Mouse (Mus musculus) frontal cortex, postnatal 10 days (tissue): ENCODE data around the gene Syf2.

ENCODE experiments used
- DNase-seq, 2 experiments: peaks; one replicate each; pipeline ENCODE4 v3.0.0; 2022; ENCODE audit warnings: low spot score in 2 of 2, mixed read lengths in 1 of 2

Gene Syf2

DNA sequence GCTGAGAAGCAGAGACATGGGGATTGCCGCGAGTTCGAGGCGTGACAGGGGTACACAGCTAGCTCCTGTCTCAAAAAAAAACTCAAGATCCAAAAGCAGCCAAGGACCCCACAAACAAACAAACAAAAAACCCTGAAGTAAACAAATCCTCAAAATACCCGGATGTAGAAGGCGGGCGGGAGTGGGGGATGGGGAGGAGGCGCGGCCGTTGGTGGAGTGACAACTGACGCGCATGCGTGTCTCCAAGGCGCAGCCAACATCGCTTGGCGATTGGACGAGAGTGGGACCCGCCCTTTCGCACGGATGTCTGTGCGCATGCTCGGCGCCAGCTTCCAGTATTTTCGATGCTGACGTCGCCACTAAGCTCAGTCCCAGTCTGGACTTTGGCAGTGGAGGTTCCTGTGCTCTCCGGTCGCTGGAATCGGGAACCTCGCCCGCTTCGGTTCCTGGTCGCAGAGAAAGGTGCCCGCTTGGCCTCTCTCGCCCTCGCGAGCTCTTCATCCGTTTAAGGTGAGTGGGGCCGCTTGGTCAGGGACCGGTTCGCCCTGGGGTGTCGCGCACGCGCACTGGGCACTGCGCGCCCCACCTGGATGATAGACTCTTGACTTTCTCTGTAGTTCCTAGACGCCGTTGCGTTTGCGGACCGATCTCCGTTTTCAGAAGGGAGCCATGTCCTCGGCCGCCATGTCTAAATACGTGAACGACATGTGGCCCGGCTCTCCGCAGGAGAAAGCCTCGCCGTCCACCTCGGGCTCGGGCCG lies 7.3 kb upstream of the Syf2 start, which contains the start of gene Rsrp1:
Gene Rsrp1, plus strand, starts transcription at position 335 of the 761 bp plus-strand sequence.
- DNase-seq, result peak; percentile 97 to 98

DNA sequence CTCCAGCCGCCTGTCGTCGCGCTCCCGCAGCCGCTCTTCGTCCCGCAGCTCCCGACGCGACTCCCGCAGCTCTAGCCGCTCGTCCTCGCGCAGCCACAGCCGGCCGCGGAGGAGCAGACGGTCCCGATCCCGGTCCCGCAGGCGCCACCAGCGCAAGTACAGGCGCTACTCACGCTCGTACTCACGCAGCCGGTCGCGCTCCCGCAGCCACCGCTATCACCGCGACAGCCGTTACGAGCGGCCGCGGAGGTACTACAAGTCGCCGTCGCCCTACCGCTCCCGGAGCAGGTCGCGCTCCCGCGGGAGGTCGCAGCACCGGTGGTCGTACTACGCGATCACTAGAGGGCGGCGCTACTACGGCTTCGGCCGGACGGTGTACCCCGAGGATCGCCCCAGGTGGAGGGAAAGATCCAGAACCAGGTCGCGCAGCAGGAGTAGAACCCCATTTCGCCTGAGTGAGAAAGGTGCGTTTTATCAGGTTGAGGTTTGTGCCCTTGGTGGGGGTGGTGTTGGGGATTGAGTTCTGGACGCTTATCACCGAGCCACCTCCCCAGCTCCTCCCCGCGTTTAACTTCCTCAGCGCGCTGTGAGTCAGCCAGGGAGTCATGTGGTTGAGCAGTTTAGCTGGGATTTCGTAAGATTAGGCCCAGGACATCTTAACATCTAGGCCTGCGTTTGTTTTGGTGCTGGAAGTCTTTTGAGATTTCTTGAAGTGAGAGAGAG lies 6.5 kb upstream of the Syf2 start:
- peak in 1 of 2 experiments; percentile 48 for DNase-seq

DNA sequence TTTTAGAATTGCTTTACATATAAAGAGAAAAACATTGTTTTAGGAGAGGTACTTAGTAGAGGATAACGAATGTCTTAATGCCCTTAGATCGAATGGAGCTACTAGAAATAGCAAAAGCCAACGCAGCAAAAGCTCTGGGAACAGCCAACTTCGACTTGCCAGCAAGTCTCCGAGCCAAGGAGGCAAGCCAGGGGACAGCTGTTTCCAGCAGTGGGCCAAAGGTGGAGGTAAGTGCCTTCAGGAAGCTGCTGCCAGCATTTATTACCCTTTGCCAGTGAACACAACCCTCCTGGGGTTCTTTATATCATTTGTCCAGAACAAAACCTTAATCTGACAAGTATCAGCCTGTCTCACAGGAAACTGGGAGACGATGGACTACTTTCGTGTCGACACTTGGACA lies 5.5 kb upstream of the Syf2 start:
- DNase-seq, result no peak

DNA sequence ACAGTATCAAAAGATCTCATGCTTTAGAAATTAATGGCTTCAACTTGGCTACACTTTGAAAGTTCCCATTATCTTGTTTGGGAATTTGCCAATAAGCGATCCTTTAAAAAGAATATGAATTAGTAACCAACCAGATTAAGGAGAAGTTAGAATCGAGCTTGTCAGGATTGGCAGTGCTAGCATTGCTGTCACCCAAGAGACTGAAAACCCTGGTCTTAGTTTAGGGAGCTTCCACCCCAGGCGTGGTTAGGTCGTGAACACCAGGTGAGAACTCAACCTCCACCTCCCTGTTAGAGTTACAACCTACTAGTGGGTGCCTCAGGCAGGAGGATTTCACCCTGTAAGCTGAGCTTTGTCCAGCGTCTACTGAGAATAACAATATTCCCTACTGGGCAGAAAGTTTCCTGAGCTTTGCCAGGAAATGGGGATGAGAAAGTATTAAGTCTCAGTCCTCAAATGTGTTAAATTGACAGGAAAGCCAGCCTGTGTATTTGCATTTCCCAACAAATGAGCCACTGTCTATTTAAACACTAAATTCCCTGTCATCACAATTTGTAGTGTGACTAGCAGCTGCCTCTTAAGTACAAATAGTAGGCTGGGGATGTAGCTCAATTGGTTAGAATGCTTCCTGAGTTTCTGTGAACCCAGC lies 2.8 kb upstream of the Syf2 start:
- no peak for DNase-seq

DNA sequence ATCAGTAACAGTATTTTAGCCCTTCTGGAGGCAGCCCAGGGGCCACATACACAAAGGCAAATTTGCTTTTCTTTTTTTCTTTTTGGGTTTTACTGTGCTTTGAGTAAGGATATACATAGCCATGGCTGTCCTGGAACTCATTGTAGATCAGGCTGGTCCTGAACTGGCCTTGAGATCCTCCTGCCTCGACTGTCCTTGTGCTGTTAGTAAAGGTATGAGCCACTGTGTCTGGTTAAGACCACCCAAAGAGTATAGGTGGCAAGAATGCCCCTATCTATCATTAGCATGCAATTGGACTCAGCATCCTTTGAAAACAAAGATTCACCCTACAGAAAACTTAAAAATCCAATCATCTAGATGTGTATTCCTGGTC lies 2.2 kb upstream of the Syf2 start:
- no peak for DNase-seq

DNA sequence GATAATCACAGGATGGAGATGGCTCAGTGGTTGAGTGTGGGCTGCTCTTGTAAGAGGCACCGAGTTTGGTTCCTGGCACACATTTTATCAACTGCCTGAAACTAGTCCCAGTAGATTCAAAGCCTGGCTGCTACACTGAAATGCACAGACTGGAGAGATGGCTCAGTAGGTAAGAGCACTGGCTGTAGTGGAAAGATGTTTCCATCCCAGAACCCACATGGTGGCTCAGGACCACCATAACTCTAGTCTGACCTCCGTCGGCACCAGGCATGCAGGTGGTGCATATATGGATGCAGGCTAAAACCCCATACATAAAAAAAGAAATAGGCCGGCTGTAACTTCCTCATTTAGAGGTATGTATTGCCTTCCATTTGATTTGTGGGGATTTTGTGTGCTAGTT lies 1.2 kb upstream of the Syf2 start:
- no peak for DNase-seq

DNA sequence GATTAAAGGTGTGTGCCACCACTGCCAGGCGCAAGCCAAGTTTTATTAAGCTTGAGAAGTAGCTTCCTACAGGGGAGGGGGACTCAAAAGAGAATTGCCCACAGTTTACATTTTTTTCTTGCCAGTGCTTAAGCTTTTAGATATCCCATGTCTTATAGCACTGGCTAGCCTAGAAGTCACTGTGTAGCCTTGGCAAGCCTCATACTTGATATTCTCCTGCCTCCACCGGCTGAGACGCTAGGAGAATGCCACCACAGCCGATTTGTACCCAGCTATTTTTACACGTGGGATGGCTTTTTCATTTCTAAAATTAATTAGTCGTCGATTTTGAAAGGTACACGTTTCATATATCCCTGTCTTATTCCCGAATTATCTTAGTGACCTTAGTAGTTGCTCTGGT lies 508 bp upstream of the Syf2 start:
- no peak for DNase-seq

DNA sequence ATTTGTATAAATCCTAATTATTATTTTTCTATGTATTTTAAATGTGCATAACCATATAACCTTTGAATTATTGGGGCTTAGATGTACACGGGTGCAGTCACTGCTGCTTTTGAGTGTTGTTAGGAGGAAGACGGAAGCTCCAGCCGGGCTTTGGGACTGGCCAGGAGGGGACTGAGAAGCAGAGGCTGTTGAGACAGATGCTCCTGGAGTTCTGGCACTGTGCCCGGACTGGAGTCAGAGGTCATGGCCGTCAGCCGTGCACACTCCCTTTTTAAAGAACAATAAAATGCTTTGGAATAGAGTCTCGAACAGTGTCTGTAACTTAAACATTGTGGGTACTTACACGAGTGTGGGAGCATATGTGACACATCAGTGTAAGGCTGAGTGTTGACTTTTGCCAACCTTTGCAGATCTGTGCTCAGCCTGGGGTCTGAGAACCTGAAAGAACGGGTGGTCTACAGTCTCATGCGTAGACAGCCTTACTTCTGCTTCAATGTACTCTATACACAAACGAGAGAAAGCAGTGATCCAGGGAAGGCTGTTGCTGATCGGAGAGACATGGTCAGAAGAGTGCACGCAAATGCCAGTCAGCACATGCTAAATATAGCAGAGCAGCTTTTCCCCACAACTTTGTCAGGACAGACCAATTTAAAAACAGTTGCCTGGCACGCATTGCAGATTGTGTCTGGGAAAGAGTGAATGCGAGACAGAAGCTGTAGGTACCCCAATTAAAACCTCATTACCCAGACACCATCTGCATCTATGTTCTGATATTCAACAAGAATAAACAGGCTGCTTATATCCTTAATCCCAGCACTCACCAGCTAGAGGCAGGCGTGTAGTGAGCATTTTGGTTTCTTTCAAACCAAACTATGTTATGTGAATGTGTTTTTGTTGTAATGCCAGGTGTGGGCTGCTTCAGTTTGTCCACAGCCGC lies 6.8 kb downstream of the Syf2 start:
- no peak for DNase-seq

DNA sequence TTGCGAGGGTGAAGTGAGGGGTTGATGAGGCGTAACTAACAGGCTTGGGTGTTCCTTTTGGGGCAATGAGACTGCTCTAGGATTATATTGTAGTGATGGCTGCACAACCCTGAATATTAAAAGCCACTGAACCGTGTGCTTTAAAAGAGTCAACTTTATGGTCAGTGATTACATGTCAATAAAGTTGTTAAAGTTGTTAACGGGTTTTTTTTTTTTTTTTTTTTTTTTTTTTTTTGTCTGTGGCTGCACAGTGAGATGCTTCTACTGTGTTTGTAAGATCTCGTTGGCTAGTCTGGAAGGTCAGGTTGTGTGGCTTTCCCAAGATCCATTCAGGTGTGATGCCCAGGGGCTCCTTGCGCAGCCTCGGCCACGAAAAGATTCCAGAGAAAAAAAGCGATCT lies 9.2 kb downstream of the Syf2 start:
- DNase-seq, result no peak

DNA sequence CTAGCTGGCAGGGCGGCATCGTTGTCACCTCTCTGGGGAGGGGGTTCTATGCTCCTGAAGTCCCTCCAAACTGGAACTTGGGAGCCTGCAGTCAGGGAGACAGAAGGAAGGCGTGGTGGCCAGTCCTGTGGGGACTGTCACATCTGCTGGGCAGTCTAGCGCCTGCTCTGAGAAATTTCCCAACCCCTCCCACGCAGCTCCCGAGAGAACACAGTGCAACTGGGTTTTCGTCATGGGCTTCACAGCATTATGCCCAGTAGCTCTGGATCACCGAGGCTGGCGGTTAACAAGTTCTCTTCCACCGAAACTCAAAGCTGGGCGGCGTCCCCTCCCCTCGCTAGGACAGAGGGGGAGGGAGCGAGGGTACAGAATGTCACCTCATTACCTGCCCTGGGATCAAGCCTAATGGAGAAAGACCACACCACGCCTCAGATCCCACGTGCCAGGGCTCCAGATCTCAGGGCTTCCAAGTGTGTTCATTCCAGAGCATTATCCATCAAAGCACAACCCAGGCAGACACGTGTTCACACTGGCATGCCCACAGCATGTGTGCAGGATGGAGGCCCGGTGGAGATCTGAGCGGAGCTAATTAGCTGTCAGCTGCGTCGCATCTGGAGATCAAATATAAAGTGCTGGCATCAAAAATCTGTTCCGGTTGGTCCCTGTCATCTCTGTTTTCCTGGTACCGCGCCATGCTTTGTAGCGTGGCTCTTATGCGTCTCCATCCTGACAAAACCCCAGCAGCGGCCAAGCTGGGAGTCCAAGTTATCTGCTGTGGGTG lies 13.2 kb downstream of the Syf2 start:
- no peak for DNase-seq

DNA sequence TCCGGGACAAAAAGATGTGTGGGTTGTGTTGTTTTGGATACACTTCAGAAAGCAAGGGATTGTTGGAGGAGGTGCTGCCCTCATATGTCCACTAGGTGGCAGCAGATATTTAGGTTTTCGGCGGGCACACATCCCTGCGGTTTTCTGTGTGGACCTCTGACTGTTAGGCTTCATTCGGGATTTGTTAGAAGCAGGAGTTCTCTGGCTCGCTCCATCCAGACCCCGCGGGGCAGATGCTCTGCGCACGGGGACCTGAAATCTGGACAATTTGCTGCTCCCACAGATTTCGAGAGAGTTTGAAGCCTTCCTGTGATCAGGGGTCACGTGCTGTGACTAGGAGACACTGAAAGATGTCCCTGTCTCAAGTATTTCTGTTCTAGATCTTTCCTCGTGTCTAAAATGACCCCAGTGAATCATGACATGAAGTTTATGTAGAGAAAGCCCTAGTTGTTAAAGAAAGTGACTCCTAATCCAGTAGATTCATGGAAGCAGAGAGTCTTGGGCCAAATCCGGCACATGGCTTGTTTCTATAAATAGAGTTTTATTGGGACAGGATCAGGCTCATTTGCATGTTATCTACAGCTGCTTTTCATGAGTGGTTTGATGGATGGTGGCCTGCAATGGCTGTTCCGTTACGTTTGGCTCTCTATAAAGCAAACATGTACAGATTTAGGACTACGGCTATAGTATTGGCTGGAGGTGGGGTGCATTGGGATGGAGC lies 15.5 kb downstream of the Syf2 start:
- peak in 1 of 2 experiments; percentile 70 for DNase-seq

DNA sequence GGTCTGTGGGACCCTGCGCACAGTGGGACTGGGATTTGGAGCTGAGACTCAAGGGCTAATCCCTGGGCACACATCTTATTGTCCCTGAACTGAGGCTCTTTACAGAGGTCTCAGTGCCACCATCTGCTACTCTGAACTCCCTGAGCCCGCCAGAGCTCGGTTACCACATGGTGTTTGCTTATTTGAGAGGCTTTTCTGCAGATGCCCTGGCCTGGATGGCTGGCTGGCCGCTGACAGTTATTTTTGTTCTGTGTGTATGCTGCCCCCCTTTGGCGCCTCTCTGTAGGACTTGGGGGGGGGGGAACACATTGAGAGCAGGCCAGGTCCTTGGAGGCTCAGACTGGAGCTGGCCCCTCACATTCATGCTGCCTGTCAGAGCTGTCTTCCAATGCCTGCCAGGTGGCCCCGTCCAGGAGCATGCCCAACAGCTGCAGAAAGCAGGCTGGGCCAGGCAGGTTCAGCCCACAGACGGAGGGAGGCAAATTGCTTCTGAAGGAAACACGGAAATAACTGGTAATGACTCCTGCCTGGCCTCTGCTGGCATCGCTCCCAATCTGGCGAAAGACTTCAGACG lies 19.9 kb downstream of the Syf2 start:
- DNase-seq, result no peak

DNA sequence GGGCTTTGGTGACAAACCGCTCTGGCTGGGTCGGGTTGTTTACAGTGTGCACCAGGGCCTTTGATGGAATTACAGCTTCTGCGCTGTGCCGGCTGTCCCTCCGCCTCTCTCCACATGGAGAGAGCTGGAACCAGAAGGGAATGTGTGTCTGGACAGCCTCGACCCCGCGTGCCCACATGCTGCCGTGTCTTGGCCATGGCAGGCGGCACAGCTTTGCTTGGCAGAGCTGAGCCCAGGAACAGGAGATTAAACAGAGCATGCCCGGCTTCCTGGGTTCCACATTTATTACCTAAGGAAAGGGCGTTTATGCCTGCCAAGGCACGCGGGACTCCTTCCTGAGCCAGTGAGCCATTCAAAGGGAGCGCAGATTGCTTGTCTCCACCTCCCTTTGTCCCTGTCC lies 23.8 kb downstream of the Syf2 start:
- DNase-seq, result no peak

DNA sequence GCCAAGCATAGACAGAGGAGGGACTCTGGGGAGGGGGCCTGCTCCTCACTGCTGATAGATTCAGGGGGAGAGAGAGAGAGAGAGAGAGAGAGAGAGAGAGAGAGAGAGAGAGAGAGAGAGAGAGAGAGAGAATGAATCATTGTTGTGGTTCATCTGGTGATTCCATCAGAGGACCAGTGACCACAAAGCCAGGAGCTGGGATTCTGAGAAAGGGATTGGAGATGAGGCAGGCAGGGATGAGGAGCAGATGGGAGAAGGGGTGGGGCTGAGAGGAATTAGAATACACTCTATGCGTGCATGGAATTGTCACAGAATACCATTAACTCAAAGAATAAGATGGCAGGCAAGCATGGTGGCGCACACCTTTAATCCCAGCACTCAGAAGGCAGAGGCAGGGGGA lies 24.5 kb downstream of the Syf2 start:
- DNase-seq, result no peak

DNA sequence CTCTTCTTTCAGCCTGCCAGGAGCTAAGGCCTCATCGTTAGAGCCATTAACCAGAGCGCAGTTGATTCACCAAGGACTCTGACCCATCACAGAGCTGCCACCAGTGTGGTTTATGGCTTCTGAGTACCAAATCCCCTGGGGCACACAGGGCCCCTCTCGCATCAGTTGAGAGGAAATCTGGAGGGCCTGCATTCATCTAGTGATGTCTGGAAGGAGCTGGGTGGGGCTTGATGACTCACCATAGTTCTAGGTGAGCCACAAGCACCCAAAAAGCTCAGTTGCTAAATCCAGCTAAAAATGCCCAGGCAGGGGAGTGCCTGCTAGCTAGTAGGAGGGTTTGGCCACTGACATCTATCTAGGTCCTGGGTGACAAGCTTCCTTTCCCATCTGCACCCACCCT lies 25.1 kb downstream of the Syf2 start:
- no peak for DNase-seq

DNA sequence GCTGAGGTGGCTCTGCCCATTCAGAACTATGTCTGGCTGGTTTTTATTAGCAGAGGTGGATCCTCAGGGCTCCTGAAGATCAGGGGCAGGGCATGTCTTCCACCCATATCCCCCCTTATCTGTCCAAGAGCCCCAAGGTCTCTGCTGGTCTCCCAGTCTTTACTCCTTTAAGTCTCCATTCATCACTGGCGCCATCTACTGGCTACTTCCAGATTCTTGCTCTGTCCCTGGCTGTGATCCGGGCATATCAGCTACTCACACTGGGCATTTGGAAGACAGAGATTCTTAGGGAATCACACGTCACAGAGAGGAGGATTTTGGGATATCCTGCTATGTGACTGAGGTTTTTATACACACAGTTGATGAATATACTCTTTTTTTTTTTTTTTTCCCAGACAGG lies 25.6 kb downstream of the Syf2 start:
- DNase-seq, result peak in 1 of 2 experiments; percentile 44

DNA sequence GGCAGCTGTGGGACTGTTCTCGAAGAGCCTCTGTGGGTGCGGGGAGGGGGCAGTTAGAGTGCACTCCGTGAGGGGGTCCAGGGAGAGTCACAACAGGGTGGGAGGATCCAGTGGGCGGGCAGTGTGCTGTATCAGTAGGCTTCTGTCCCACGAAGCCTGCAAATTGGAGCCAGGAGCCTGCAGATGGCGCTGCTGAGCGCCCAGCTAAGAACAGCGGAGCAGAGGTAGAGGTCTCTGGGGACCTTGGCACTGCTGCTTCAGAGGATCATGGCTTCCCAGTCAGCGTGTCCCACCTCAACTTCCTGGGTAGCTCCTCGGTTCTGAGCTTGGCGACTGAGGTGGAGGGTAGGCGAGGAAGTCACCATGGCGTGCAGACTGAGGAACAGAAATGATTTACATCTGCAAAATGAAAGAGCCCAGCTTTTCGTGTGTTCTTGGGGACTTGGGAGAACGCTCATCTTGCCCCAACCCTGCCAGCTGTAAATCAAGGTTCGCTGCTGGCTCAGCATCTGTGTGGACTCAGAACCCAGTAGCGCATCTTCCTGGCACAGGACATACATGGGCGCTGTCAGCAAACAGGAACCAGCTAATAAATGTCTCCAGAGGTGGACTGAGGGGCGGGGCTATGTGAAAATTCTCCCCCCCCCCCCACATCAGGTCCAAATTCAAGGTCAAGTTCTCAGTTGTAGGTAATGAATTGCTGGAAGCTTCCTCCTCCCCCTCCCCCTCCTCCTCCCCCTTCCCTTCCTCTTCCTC lies 32.5 kb downstream of the Syf2 start:
- DNase-seq, result no peak

DNA sequence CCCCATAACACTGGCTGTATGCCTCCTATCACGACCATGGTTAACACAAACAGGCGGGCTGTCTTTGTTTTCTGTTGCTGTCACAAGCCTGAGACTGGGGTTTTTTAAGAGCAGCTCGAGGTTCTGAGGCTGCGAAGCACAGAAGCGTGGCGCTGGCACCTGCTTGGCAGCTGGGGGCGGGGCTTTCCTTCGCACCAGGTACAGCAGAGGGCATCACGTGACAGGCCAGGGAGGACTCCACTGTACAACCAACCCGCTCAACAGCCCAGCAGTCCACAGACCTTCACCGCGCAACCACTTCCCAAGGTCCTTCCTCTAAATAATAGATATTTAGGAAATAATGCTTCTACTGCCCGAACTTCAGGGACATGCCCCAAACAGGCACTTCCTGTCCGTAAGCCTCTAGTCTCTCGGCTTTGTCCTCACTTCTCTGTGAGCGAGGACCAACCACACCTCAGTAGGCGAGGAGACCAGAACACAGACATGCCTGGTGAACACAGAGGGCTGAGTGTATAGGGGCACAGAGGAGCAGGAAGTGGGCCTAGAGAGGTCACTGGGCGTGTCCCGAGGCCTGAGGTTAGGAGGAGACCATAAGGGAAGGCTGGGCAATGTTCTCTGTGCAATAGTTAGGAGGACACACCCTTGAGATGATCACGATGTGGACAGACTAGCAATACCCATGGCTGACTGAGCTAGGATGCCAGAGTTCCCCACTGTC lies 37.3 kb downstream of the Syf2 start:
- no peak for DNase-seq

DNA sequence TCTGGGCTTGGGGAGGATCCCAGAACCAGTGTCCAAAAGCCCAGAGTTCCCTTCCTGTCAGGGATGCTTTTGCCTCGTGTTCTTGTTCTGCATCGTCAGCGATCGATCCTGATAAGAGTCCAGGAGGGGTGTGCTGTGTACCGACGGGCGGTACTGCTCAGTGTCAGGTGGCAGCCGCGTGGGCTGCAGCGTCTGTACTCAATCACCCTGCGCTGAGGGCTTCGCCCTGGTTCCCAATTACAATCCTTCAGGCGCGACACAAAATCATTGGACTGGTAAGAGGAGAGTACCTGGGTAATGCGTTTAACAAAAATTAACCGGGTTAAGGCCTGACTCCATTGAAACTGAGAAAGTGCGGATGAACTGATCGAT lies 37.9 kb downstream of the Syf2 start:
- no peak for DNase-seq
